In the genomic region with DNA sequence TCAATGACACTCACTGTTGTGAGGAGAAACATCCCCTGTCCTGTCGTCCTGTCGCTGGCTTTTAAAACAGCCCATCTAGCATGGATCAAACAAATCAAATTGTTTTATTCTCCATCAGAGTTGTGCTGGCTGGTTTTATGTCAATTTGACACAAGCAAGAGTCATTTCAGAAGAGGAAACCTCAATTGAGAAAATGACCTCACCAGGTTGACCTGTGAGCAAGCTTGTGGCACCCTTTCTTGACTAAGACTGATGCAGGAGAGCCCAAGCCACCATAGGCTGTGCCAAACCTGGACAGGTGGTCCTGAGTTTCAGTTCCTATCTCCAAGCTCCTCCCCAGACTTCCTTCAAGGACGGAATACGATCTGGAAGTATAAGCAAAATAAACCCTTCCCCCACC, we compare ENCODE assay signal across 21 mouse cellular contexts.
DNase-seq lines count a peak whose midpoint lies in the region; ATAC-seq and TF ChIP-seq lines count a peak whose summit lies in the region.
"Had no signal": no experiment of that assay in that cellular context is flagged by ENCODE, and none has a peak within 500 bp of the region (broad histone marks: within the 10 kb centered on the region; RNA-seq: fewer than 3 reads in every experiment).

No protein-coding gene starts in this region.

- no peak for TF ChIP-seq CTCF in testis, adult 2 months (IDR thresholded peaks at IDR 0.05; ENCODE audit: control insufficient read depth, insufficient read depth, insufficient replicate concordance, low read depth, low read length)

- H3K9me3 ChIP-seq in kidney, embryonic 15.5 days (replicated peaks), result no peaks in the 10 kb centered on the region
- H3K9me3 ChIP-seq in limb, embryonic 10.5 days (replicated peaks), result no peaks in the 10 kb centered on the region
- H3K9me3 ChIP-seq: embryonic facial prominence, embryonic 10.5 days; embryonic facial prominence, embryonic 12.5 days; forebrain, embryonic 13.5 days; forebrain, embryonic 15.5 days; G1E had no signal

- DNase-seq in kidney, adult 8-10 months, result no peak
- no peak for DNase-seq in testis, postnatal 14 days (ENCODE audit: low spot score)
- DNase-seq in limb, embryonic 10.5 days (ENCODE audit: low spot score), result peak; percentile 26
- DNase-seq in lung, postnatal 4 days, result no peak
- DNase-seq: adrenal gland, adult 8-10 months; adrenal gland, postnatal 14 days; adrenal gland, postnatal 36 days; cerebellum, adult 11-12 months; cerebellum, adult 2 months; cerebellum, adult 9-10 months; cerebellum, postnatal 10 days; cerebellum, postnatal 25 days had no signal

- 62% methylated on average over 4 of the region's 4 CpGs for WGBS in kidney, embryonic 15.5 days
- WGBS in limb, embryonic 10.5 days, result 82% methylated on average over 4 of the region's 4 CpGs

- H3K27me3 ChIP-seq in kidney, embryonic 15.5 days, result no peaks in the 10 kb centered on the region
- no peaks in the 10 kb centered on the region for H3K27me3 ChIP-seq in testis, adult 2 months (ENCODE audit: control insufficient read depth, insufficient read depth, low read length)
- 0 out of 2 replicates have a peak, but pooled peaks cover 5% of the 10 kb centered on the region for H3K27me3 ChIP-seq in limb, embryonic 10.5 days (ENCODE audit: low read depth, poor library complexity, severe bottlenecking)
- H3K27me3 ChIP-seq: embryonic facial prominence, embryonic 12.5 days; forebrain, embryonic 13.5 days; forebrain, embryonic 15.5 days had no signal

- ATAC-seq in kidney, embryonic 15.5 days (replicated peaks; ENCODE audit: low FRiP score), result no peak
- ATAC-seq: activated CD4-positive, CD25-positive, alpha-beta regulatory T cell, adult 4 months; forebrain, embryonic 13.5 days; forebrain, embryonic 15.5 days; Patski had no signal

- no peaks in the 10 kb centered on the region for H3K36me3 ChIP-seq in kidney, embryonic 15.5 days
- no peaks in the 10 kb centered on the region for H3K36me3 ChIP-seq in testis, adult 2 months (ENCODE audit: control insufficient read depth, insufficient read depth, low read length)
- no peaks in the 10 kb centered on the region for H3K36me3 ChIP-seq in limb, embryonic 10.5 days
- H3K36me3 ChIP-seq: embryonic facial prominence, embryonic 10.5 days; embryonic facial prominence, embryonic 12.5 days; forebrain, embryonic 15.5 days; G1E had no signal

- no peak overlapping the region for H3K4me2 ChIP-seq in kidney, embryonic 15.5 days
- H3K4me2 ChIP-seq: embryonic facial prominence, embryonic 12.5 days; forebrain, embryonic 13.5 days; forebrain, embryonic 15.5 days had no signal

- no peak overlapping the region for H3K4me3 ChIP-seq in kidney, embryonic 15.5 days (replicated peaks)
- H3K4me3 ChIP-seq in testis, adult 2 months (ENCODE audit: control insufficient read depth, low read depth, low read length), result no peak overlapping the region
- no peak overlapping the region for H3K4me3 ChIP-seq in limb, embryonic 10.5 days
- H3K4me3 ChIP-seq: embryonic facial prominence, embryonic 10.5 days; embryonic facial prominence, embryonic 12.5 days; forebrain, embryonic 13.5 days; forebrain, embryonic 15.5 days had no signal

- peaks cover 4% of the 10 kb centered on the region; the same call in 1 of the 2 replicates for H3K4me1 ChIP-seq in kidney, embryonic 15.5 days
- no peaks in the 10 kb centered on the region for H3K4me1 ChIP-seq in testis, adult 2 months (ENCODE audit: control insufficient read depth, insufficient read depth, low read length)
- H3K4me1 ChIP-seq in limb, embryonic 10.5 days, result peaks cover 15% of the 10 kb centered on the region
- H3K4me1 ChIP-seq: embryonic facial prominence, embryonic 10.5 days; embryonic facial prominence, embryonic 12.5 days; forebrain, embryonic 13.5 days; forebrain, embryonic 15.5 days had no signal

- peak overlapping the region; percentile 11; the same call in 1 of the 2 replicates for H3K27ac ChIP-seq in kidney, embryonic 15.5 days
- H3K27ac ChIP-seq in testis, adult 2 months (ENCODE audit: control insufficient read depth, insufficient read depth, low read depth, low read length), result peak overlapping the region; percentile 59; the same call in 1 of the 2 replicates
- no peak overlapping the region for H3K27ac ChIP-seq in limb, embryonic 10.5 days
- H3K27ac ChIP-seq: embryonic facial prominence, embryonic 10.5 days; embryonic facial prominence, embryonic 12.5 days; forebrain, embryonic 13.5 days; forebrain, embryonic 15.5 days had no signal

- TF ChIP-seq POLR2A in testis, adult 2 months (IDR thresholded peaks at IDR 0.05; ENCODE audit: control insufficient read depth, low read depth, low read length), result no peak

- no peak overlapping the region for H3K9ac ChIP-seq in kidney, embryonic 15.5 days
- H3K9ac ChIP-seq: embryonic facial prominence, embryonic 12.5 days; forebrain, embryonic 13.5 days; forebrain, embryonic 15.5 days had no signal
